Mouse (Mus musculus) hindbrain, embryonic 11.5 days (tissue): ENCODE results near the gene Clip1. TPM values are rescaled to one million over a fixed set of nuclear protein-coding genes. Genes with fewer than 3 reads are reported as not detected.

Experiments
- ATAC-seq: fragments of 200-750 bp; cut with Nextera tagmentation; 2 replicates; pipeline ENCODE4 v1.8.0; 2017; ENCODE audit warnings: mild to moderate bottlenecking, moderate TSS enrichment, moderate library complexity; ENCODE audit not compliant: low FRiP score
- DNase-seq: peaks from one replicate; pipeline ENCODE4 v3.0.0-alpha.2; 2015; ENCODE audit warnings: low spot score
- H3K27ac ChIP-seq: fragments of 300-500 bp; sonication (generic); 2 replicates; pipeline ENCODE4 v1.5.1; 2014; ENCODE audit warnings: mild to moderate bottlenecking, low read depth, low read length
- H3K27me3 ChIP-seq: fragments of 300-500 bp; sonication (generic); 2 replicates; pipeline ENCODE4 v1.6.1; 2014; ENCODE audit warnings: mild to moderate bottlenecking, low read length, moderate library complexity, mixed read lengths; ENCODE audit not compliant: control insufficient read depth, insufficient read depth
- H3K36me3 ChIP-seq: fragments of 300-500 bp; sonication (generic); 2 replicates; pipeline ENCODE4 v1.6.1; 2014; ENCODE audit warnings: mild to moderate bottlenecking, low read length, moderate library complexity, mixed read lengths; ENCODE audit not compliant: control insufficient read depth, insufficient read depth
- H3K4me1 ChIP-seq: fragments of 300-500 bp; sonication (generic); replicated peaks from 2 replicates; pipeline ENCODE4 v1.6.1; 2014; ENCODE audit warnings: low read length, mixed read lengths; ENCODE audit not compliant: control insufficient read depth, insufficient read depth
- H3K4me2 ChIP-seq: fragments of 300-500 bp; sonication (generic); replicated peaks from 2 replicates; pipeline ENCODE4 v1.6.1; 2014; ENCODE audit warnings: mild to moderate bottlenecking, low read depth, low read length
- H3K4me3 ChIP-seq: fragments of 300-500 bp; sonication (generic); 2 replicates; pipeline ENCODE4 v1.5.1; 2014; ENCODE audit warnings: low read depth, low read length
- H3K9ac ChIP-seq: fragments of 300-500 bp; sonication (generic); 2 replicates; pipeline ENCODE4 v1.6.1; 2014; ENCODE audit warnings: low read depth, low read length
- H3K9me3 ChIP-seq: fragments of 300-500 bp; sonication (generic); 2 replicates; pipeline ENCODE4 v1.6.1; 2016; ENCODE audit warnings: low read length; ENCODE audit not compliant: control insufficient read depth
- WGBS: fragments of 180-500 bp; shearing (Covaris S2); extraction: QIAGEN DNeasy Blood & Tissue Kit; methylation state at CpG from one replicate; pipeline ENCODE4 v1.1.7; 2014; 5-methylcytosine and 5-hydroxymethylcytosine counted together
- polyA plus RNA-seq: library from polyadenylated mRNA; unstranded; fragments of >200 nt; fragmentation: Nextera tagmentation; extraction: Ambion mirVana; gene quantifications from 2 replicates; pipeline ENCODE4 v1.2.1, GENCODE M21; 2014

The Clip1 gene
- polyA plus RNA-seq, 1 experiment from 2014 or later: 51.2 TPM

- Histone ChIP-seq H3K4me3 (no peak overlapping the region), H3K27me3 (no peaks in the 10 kb centered on the region), H3K4me2 (no peak overlapping the region), H3K4me1 (no peaks in the 10 kb centered on the region), H3K9ac (no peak overlapping the region), H3K27ac (no peak overlapping the region), H3K36me3 (peaks cover 5% of the 10 kb centered on the region; the same call in 1 of the 2 replicates), H3K9me3 (no peaks in the 10 kb centered on the region)
- DNase-seq (no peak), ATAC-seq (no peak)
- WGBS: 73% methylated on average over 3 of the region's 3 CpGs
Measured at GRCm38 (mm10) chr5:123607211-123607669, 77.2 kb downstream of the Clip1 start.

GRCm38 (mm10) chr5:123603496-123603895, 80.9 kb downstream of the Clip1 start:
- ATAC-seq: no peak
- WGBS: 54% methylated on average over 11 of the region's 11 CpGs
- Histone ChIP-seq H3K9ac (no peak overlapping the region), H3K27ac (no peak overlapping the region), H3K4me1 (no peaks in the 10 kb centered on the region), H3K36me3 (peaks cover 5% of the 10 kb centered on the region; the same call in 1 of the 2 replicates), H3K4me3 (no peak overlapping the region), H3K9me3 (no peaks in the 10 kb centered on the region), H3K27me3 (no peaks in the 10 kb centered on the region), H3K4me2 (no peak overlapping the region)
- no peak for DNase-seq

GRCm38 (mm10) chr5:123602174-123602573, 82.2 kb downstream of the Clip1 start:
- Histone ChIP-seq H3K9me3 (no peaks in the 10 kb centered on the region), H3K36me3 (no peaks in the 10 kb centered on the region), H3K27me3 (no peaks in the 10 kb centered on the region), H3K4me1 (no peaks in the 10 kb centered on the region), H3K4me2 (no peak overlapping the region), H3K9ac (no peak overlapping the region), H3K4me3 (no peak overlapping the region), H3K27ac (no peak overlapping the region)
- WGBS: 89% methylated on average over 6 of the region's 6 CpGs
- ATAC-seq (no peak), DNase-seq (no peak)

DNA sequence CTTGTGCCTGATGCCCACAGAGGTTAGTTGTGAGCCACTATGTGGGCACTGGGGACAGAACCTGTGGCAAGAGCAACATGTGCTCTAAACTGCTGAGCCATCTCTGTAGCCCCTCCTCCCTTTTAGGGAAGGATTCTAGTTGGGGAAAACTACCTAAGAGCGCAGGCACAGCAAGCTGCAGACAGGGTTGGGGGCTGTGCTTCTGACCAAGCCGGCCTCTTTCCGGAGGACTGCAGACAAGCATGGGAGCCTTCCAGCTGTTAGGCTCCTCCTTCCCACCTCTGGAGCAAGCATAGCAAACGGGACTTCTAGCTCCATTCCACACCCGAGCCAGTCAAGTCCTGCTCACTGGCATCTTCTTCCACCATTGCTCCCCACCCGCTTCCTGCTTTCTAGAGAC, 85.1 kb downstream of the Clip1 start:
- no peak overlapping the region for H3K27ac ChIP-seq
- no peak overlapping the region for H3K4me2 ChIP-seq
- ATAC-seq: no peak
- DNase-seq: no peak
- H3K4me1 ChIP-seq: no peaks in the 10 kb centered on the region
- no peaks in the 10 kb centered on the region for H3K9me3 ChIP-seq
- no peaks in the 10 kb centered on the region for H3K27me3 ChIP-seq
- no peak overlapping the region for H3K4me3 ChIP-seq
- WGBS: 47% methylated on average over 6 of the region's 6 CpGs
- H3K36me3 ChIP-seq: no peaks in the 10 kb centered on the region
- H3K9ac ChIP-seq: no peak overlapping the region

DNA sequence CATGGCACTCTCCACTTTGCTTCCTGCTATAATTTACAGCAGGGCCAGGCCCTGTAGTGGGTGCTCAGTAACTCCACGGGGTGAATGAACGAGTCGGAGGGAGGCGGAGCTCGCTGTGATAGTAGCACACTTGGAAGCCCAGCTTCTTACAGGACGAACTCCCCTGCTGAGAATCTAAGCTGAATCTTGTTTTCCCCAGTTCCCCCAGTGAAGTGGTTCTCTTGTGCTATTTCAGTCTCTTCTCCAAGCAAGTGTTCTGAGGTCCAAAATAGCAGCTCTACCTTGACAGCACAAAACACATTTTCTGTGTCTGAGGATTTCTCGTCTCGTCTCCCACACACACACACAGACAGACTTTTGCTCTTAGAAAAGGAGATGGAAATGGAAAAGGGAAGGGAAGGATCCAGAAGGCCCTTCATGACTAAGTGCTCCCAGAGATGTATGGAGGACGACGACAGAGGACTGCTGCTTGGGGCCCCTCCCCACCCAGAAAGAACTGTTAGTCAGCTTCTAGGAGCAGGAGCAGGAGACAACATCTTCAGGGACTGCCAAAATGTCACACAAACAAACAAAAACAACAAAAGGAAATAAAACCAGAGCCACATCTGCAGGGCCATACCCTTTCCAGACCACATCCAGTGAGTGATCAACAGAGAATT, 90.7 kb downstream of the Clip1 start:
- H3K9me3 ChIP-seq: no peaks in the 10 kb centered on the region
- no peaks in the 10 kb centered on the region for H3K36me3 ChIP-seq
- H3K4me2 ChIP-seq: no peak overlapping the region
- ATAC-seq: no peak
- no peaks in the 10 kb centered on the region for H3K27me3 ChIP-seq
- H3K4me3 ChIP-seq: no peak overlapping the region
- 79% methylated on average over 10 of the region's 10 CpGs for WGBS
- H3K27ac ChIP-seq: no peak overlapping the region
- H3K9ac ChIP-seq: no peak overlapping the region
- DNase-seq: no peak
- no peaks in the 10 kb centered on the region for H3K4me1 ChIP-seq

DNA sequence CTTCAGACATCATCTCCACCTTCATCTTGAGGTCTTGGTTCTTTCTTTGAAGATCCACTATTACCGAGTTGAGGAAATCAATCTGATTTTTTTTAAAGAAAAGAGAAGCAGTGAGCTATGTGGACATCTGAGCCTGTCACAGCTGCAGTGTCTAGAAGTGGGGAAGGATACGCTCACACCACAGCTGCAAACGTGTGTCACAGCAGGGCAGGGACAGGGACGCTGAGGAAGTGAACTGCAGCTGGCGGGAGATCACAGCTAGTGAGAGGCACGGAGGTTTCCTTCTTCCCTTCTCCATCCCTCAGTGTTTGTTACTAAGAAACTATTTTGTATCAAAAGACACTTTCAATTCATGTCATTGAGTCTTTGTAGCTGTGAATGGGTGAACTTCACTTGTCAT, 104.4 kb downstream of the Clip1 start:
- H3K27ac ChIP-seq: no peak overlapping the region
- H3K4me3 ChIP-seq: no peak overlapping the region
- DNase-seq: no peak
- H3K9ac ChIP-seq: no peak overlapping the region
- H3K36me3 ChIP-seq: peaks cover 3% of the 10 kb centered on the region; the same call in 1 of the 2 replicates
- no peaks in the 10 kb centered on the region for H3K9me3 ChIP-seq
- ATAC-seq: no peak
- H3K27me3 ChIP-seq: no peaks in the 10 kb centered on the region
- 84% methylated on average over 6 of the region's 6 CpGs for WGBS
- no peak overlapping the region for H3K4me2 ChIP-seq
- H3K4me1 ChIP-seq: no peaks in the 10 kb centered on the region

DNA sequence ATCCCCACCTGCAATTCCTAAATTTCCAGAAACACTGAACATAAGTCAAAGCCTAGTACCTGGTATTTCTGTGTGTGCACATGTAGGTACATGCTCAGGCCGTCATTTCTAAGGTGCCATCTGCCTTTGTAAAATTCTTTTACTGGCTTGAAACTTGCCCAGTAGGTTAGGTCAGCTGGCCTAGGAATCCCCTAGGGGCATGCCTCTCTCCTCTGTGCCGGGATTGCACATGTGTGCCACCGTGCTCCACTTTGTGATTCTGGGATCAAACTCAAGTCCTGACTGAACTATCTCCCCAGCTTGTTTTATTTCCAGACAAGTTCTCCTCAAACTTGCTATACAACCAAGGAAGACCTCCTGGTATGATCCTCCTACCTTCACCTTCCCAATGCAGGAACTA, 107.7 kb downstream of the Clip1 start:
- ATAC-seq: no peak
- no peak overlapping the region for H3K4me2 ChIP-seq
- no peaks in the 10 kb centered on the region for H3K4me1 ChIP-seq
- DNase-seq: no peak
- no peak overlapping the region for H3K27ac ChIP-seq
- no peaks in the 10 kb centered on the region for H3K36me3 ChIP-seq
- 87% methylated on average over 3 of the region's 3 CpGs for WGBS
- no peak overlapping the region for H3K4me3 ChIP-seq
- H3K9ac ChIP-seq: no peak overlapping the region
- no peaks in the 10 kb centered on the region for H3K9me3 ChIP-seq
- H3K27me3 ChIP-seq: no peaks in the 10 kb centered on the region

GRCm38 (mm10) chr5:123573362-123573761, 111.1 kb downstream of the Clip1 start:
- DNase-seq (peak; percentile 15), ATAC-seq (peak; percentile 35; the same call in 1 of the 2 replicates)
- no peak overlapping the region for H3K9ac ChIP-seq
- H3K4me3 ChIP-seq: peak overlapping the region; percentile 96; the same call in 1 of the 2 replicates
- no peak overlapping the region for H3K27ac ChIP-seq
- WGBS: 62% methylated on average over 8 of the region's 8 CpGs
- H3K4me1 ChIP-seq: no peaks in the 10 kb centered on the region
- H3K36me3 ChIP-seq: no peaks in the 10 kb centered on the region
- 0 out of 2 replicates have a peak overlapping the region, but pooled peaks have one; percentile 0 for H3K4me2 ChIP-seq
- no peaks in the 10 kb centered on the region for H3K9me3 ChIP-seq
- H3K27me3 ChIP-seq: no peaks in the 10 kb centered on the region
